Mouse (Mus musculus): ENCODE data around the gene Pop7. TPM values are rescaled to one million over a fixed set of nuclear protein-coding genes. Genes with fewer than 3 reads are reported as not detected.

The Pop7 gene
- polyA plus RNA-seq, 2 experiments = 40.6 to 54.2 TPM

GRCm38 (mm10) chr5:137481138-137481537 lies 21.2 kb downstream of the Pop7 start:
- Histone ChIP-seq H3K4me2 (replicated peaks; ENCODE audit: low read depth, low read length, severe bottlenecking) (no peak overlapping the region), H3K9me3 (ENCODE audit: control insufficient read depth, low read length) (no peaks in the 10 kb centered on the region), H3K4me1 (ENCODE audit: control insufficient read depth, insufficient read depth, low read length) (0 out of 2 replicates have a peak, but pooled peaks cover 5% of the 10 kb centered on the region), H3K36me3 (ENCODE audit: control insufficient read depth, insufficient read depth, low read length) (no peaks in the 10 kb centered on the region), H3K27ac (replicated peaks; ENCODE audit: low read depth, low read length) (no peak overlapping the region), H3K9ac (ENCODE audit: low read depth, low read length, severe bottlenecking) (no peak overlapping the region), H3K4me3 (replicated peaks; ENCODE audit: low read length) (no peak overlapping the region), H3K27me3 (ENCODE audit: control insufficient read depth, insufficient read depth, low read length) (0 out of 2 replicates have a peak, but pooled peaks cover 3% of the 10 kb centered on the region)
- TF ChIP-seq POLR2A (IDR thresholded peaks at IDR 0.05; ENCODE audit: borderline replicate concordance, extremely low read depth, insufficient read depth, insufficient read length) = no peak
- DNase-seq (ENCODE audit: low spot score) (peak; percentile 90), ATAC-seq (ENCODE audit: low FRiP score, low read depth) (no peak)

GRCm38 (mm10) chr5:137476964-137477363 lies 25.4 kb downstream of the Pop7 start, which contains the start of gene Zan:
Gene Zan, minus strand, starts transcription at chr5:137477064.
- no peaks in the 10 kb centered on the region for H3K36me3 ChIP-seq (ENCODE audit: control insufficient read depth, insufficient read depth, low read length)
- H3K9ac ChIP-seq (ENCODE audit: low read depth, low read length, severe bottlenecking) = no peak within 1 kb of the TSS
- H3K4me1 ChIP-seq (ENCODE audit: control insufficient read depth, insufficient read depth, low read length) = no peaks in the 10 kb centered on the region
- no peak within 1 kb of the TSS for H3K4me2 ChIP-seq (replicated peaks; ENCODE audit: low read depth, low read length, severe bottlenecking)
- no peaks in the 10 kb centered on the region for H3K9me3 ChIP-seq (ENCODE audit: control insufficient read depth, low read length)
- H3K4me3 ChIP-seq (replicated peaks; ENCODE audit: low read length) = no peak within 1 kb of the TSS
- DNase-seq (ENCODE audit: low spot score) (no peak), ATAC-seq (ENCODE audit: low FRiP score, low read depth) (no peak)
- H3K27ac ChIP-seq (replicated peaks; ENCODE audit: low read depth, low read length) = no peak within 1 kb of the TSS
- WGBS = 84% methylated on average over 5 of the region's 5 CpGs
- H3K27me3 ChIP-seq (ENCODE audit: control insufficient read depth, insufficient read depth, low read length) = no peaks in the 10 kb centered on the region
- TF ChIP-seq POLR2A (IDR thresholded peaks at IDR 0.05; ENCODE audit: borderline replicate concordance, extremely low read depth, insufficient read depth, insufficient read length) = no peak

GRCm38 (mm10) chr5:137474351-137474750 lies 28.0 kb downstream of the Pop7 start:
- Histone ChIP-seq H3K9ac (ENCODE audit: low read depth, low read length, severe bottlenecking) (no peak overlapping the region), H3K4me2 (replicated peaks; ENCODE audit: low read depth, low read length, severe bottlenecking) (no peak overlapping the region), H3K27me3 (ENCODE audit: control insufficient read depth, insufficient read depth, low read length) (no peaks in the 10 kb centered on the region), H3K4me3 (replicated peaks; ENCODE audit: low read length) (no peak overlapping the region), H3K27ac (replicated peaks; ENCODE audit: low read depth, low read length) (no peak overlapping the region), H3K4me1 (ENCODE audit: control insufficient read depth, insufficient read depth, low read length) (no peaks in the 10 kb centered on the region), H3K9me3 (ENCODE audit: control insufficient read depth, low read length) (no peaks in the 10 kb centered on the region), H3K36me3 (ENCODE audit: control insufficient read depth, insufficient read depth, low read length) (no peaks in the 10 kb centered on the region)
- WGBS = 38% methylated on average over 2 of the region's 2 CpGs
- ATAC-seq (ENCODE audit: low FRiP score, low read depth) (no peak), DNase-seq (ENCODE audit: low spot score) (no peak)
- no peak for TF ChIP-seq POLR2A (IDR thresholded peaks at IDR 0.05; ENCODE audit: borderline replicate concordance, extremely low read depth, insufficient read depth, insufficient read length)

DNA sequence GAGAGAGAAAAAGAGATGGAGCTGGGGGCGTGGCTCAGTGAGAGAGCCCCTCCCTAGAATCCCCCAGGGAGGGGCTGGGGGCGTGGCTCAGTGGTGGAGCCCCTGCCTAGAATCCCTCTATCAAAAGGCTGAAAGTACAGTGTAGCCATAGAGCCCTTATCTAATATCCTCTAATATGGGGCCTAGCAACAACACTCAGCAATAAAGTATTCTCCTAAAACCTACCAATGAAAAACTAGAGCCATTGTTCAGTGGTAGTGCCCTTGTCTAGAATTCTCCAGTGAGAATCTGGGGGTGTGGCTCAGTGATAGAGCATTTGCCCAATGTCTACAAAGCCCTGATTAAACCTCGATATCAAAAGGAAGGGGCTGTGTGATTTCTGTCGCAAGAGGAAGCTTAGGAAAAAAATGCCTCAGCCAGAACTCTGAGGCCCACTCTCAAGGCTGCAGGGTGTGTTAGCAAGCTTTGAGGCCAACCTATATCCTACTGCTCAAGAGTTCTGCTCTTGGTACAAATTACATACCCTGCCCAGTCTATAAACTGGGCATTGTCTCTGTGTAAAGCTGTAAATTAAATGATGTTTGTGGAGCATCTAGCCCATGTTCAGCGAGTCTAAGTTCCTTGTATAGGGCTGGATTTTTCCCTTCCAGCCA lies 29.9 kb downstream of the Pop7 start:
- no peak for DNase-seq (ENCODE audit: low spot score)

DNA sequence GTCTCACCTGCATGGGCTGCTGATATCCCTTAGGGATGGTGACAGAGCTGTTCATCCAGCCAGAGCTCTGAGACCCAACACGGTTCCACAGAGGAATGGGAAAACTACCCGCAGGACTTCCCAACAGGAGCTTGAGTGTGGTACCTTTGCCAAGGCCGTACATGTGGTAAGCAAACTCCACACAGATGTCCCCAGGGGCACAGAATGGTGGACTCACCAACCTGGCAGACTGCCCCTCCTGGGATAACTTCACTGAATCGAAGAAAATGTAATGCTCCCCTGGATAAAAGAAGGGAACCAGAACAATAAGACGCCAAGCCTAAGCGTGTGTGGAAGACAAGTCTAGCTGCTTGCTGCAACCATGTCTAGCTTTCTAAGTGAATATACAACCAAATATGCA lies 35.4 kb downstream of the Pop7 start:
- Histone ChIP-seq H3K4me3 (replicated peaks; ENCODE audit: low read length) (no peak overlapping the region), H3K27ac (replicated peaks; ENCODE audit: low read depth, low read length) (no peak overlapping the region), H3K9me3 (ENCODE audit: control insufficient read depth, low read length) (no peaks in the 10 kb centered on the region), H3K36me3 (ENCODE audit: control insufficient read depth, insufficient read depth, low read length) (no peaks in the 10 kb centered on the region), H3K9ac (ENCODE audit: low read depth, low read length, severe bottlenecking) (no peak overlapping the region), H3K4me1 (ENCODE audit: control insufficient read depth, insufficient read depth, low read length) (no peaks in the 10 kb centered on the region), H3K4me2 (replicated peaks; ENCODE audit: low read depth, low read length, severe bottlenecking) (no peak overlapping the region), H3K27me3 (ENCODE audit: control insufficient read depth, insufficient read depth, low read length) (no peaks in the 10 kb centered on the region)
- TF ChIP-seq POLR2A (IDR thresholded peaks at IDR 0.05; ENCODE audit: borderline replicate concordance, extremely low read depth, insufficient read depth, insufficient read length) = no peak
- 87% methylated on average over 6 of the region's 6 CpGs for WGBS
- DNase-seq (ENCODE audit: low spot score) (no peak), ATAC-seq (ENCODE audit: low FRiP score, low read depth) (no peak)

More for the DNA sequence above, 29.9 kb downstream of the Pop7 start:
- no peak for ATAC-seq (ENCODE audit: low FRiP score, low read depth)
- H3K4me2 ChIP-seq (replicated peaks; ENCODE audit: low read depth, low read length, severe bottlenecking) = no peak overlapping the region
- TF ChIP-seq POLR2A (IDR thresholded peaks at IDR 0.05; ENCODE audit: borderline replicate concordance, extremely low read depth, insufficient read depth, insufficient read length) = no peak
- no peak overlapping the region for H3K9ac ChIP-seq (ENCODE audit: low read depth, low read length, severe bottlenecking)
- no peaks in the 10 kb centered on the region for H3K9me3 ChIP-seq (ENCODE audit: control insufficient read depth, low read length)
- WGBS = 61% methylated on average over 5 of the region's 5 CpGs
- H3K27ac ChIP-seq (replicated peaks; ENCODE audit: low read depth, low read length) = no peak overlapping the region
- no peaks in the 10 kb centered on the region for H3K4me1 ChIP-seq (ENCODE audit: control insufficient read depth, insufficient read depth, low read length)
- H3K36me3 ChIP-seq (ENCODE audit: control insufficient read depth, insufficient read depth, low read length) = no peaks in the 10 kb centered on the region
- H3K27me3 ChIP-seq (ENCODE audit: control insufficient read depth, insufficient read depth, low read length) = no peaks in the 10 kb centered on the region
- no peak overlapping the region for H3K4me3 ChIP-seq (replicated peaks; ENCODE audit: low read length)

Measured in limb, embryonic 14.5 days (tissue).